Mouse (Mus musculus): ENCODE results near the gene Pla2g7. TPM values are rescaled to one million over a fixed set of nuclear protein-coding genes. Genes with fewer than 3 reads are reported as not detected.

The Pla2g7 gene
- polyA plus RNA-seq, 1 experiment from 2014 or later, result 18.8 TPM

Other genes starting within 250 kb of the Pla2g7 start
- 10.7 and 12.2 TPM in 2 replicates for gene Adgrf5, start 207.6 kb upstream of the Pla2g7 start, polyA plus RNA-seq (2016; fragmentation: Nextera tagmentation; extraction: Ambion mirVana)
- gene Mep1a, start 65.3 kb upstream of the Pla2g7 start, polyA plus RNA-seq (2016; fragmentation: Nextera tagmentation; extraction: Ambion mirVana), result 0.10 TPM in 1 of 2 replicates, not detected in the other
- gene Ankrd66, start 24.5 kb upstream of the Pla2g7 start, polyA plus RNA-seq (2016; fragmentation: Nextera tagmentation; extraction: Ambion mirVana), result 0.20 TPM in 1 of 2 replicates, not detected in the other
- gene Tdrd6, start 62.2 kb downstream of the Pla2g7 start, polyA plus RNA-seq (2016; fragmentation: Nextera tagmentation; extraction: Ambion mirVana), result 0.08 and 0.33 TPM in 2 replicates
- gene Slc25a27, start 99.1 kb downstream of the Pla2g7 start, polyA plus RNA-seq (2016; fragmentation: Nextera tagmentation; extraction: Ambion mirVana), result 88.3 and 99.6 TPM in 2 replicates
- 20.6 and 23.3 TPM in 2 replicates for gene Cyp39a1, start 99.3 kb downstream of the Pla2g7 start, polyA plus RNA-seq (2016; fragmentation: Nextera tagmentation; extraction: Ambion mirVana)
- gene Rcan2, start 233.3 kb downstream of the Pla2g7 start, polyA plus RNA-seq (2016; fragmentation: Nextera tagmentation; extraction: Ambion mirVana), result 48.8 and 49.5 TPM in 2 replicates

Data from neural tube, embryonic 12.5 days (tissue).